Mouse (Mus musculus) thymus, adult 2 months (tissue): Measurements from ENCODE around the gene Actl7b. TPM values are rescaled to one million over a fixed set of nuclear protein-coding genes. Genes with fewer than 3 reads are reported as not detected.
A peak's percentile ranks its signal among the peaks of the same experiment; 100 is the strongest.

Experiments used
- DNase-seq: peaks from one replicate; pipeline ENCODE4 v3.0.0; 2021
- H3K27ac ChIP-seq: fragments of 200-500 bp; 2 replicates; pipeline ENCODE4 v1.5.1; 2012; ENCODE audit warnings: low read length, control low read depth; ENCODE audit not compliant: control insufficient read depth, insufficient read depth
- H3K27me3 ChIP-seq: fragments of 200-500 bp; 2 replicates; pipeline ENCODE4 v1.6.1; 2012; ENCODE audit warnings: mild to moderate bottlenecking, low read length, moderate library complexity, mixed read lengths; ENCODE audit not compliant: control insufficient read depth, insufficient read depth
- H3K36me3 ChIP-seq: fragments of 200-500 bp; 2 replicates; pipeline ENCODE4 v1.6.1; 2012; ENCODE audit warnings: mild to moderate bottlenecking, low read length, moderate library complexity; ENCODE audit not compliant: control insufficient read depth, insufficient read depth
- H3K4me1 ChIP-seq: fragments of 200-500 bp; replicated peaks from 2 replicates; pipeline ENCODE4 v1.6.1; 2012; ENCODE audit warnings: low read length; ENCODE audit not compliant: control insufficient read depth, insufficient read depth
- H3K4me3 ChIP-seq: fragments of 200-500 bp; 2 replicates; pipeline ENCODE4 v1.5.1; 2012; ENCODE audit warnings: mild to moderate bottlenecking, low read length, control low read depth, moderate library complexity; ENCODE audit not compliant: control insufficient read depth, insufficient read depth
- CTCF ChIP-seq: fragments of 200-500 bp; IDR thresholded peaks from 2 replicates; pipeline ENCODE4 v1.5.1; 2012; ENCODE audit warnings: mild to moderate bottlenecking, control low read depth, low read length, moderate library complexity, borderline replicate concordance; ENCODE audit not compliant: control insufficient read depth, poor library complexity, insufficient read depth; ENCODE audit errors: extremely low read depth
- POLR2A ChIP-seq: fragments of 200-500 bp; IDR thresholded peaks from 2 replicates; pipeline ENCODE4 v1.6.1; 2012; ENCODE audit warnings: mild to moderate bottlenecking, low read length, control low read depth, moderate library complexity; ENCODE audit not compliant: control insufficient read depth, poor library complexity, insufficient read depth; ENCODE audit errors: extremely low read depth
- WGBS: fragments of 180-500 bp; shearing (Covaris S2); methylation state at CpG from one replicate; pipeline ENCODE4 v1.1.7; 2018; 5-methylcytosine and 5-hydroxymethylcytosine counted together
- polyA plus RNA-seq: library from polyadenylated mRNA; depleted of rRNA; stranded (reverse); fragments of >200 nt; gene quantifications from 2 replicates; pipeline ENCODE4 v1.2.3, GENCODE M21; 2012

Gene Actl7b
- polyA plus RNA-seq, 1 experiment, result 0.59 TPM

DNA sequence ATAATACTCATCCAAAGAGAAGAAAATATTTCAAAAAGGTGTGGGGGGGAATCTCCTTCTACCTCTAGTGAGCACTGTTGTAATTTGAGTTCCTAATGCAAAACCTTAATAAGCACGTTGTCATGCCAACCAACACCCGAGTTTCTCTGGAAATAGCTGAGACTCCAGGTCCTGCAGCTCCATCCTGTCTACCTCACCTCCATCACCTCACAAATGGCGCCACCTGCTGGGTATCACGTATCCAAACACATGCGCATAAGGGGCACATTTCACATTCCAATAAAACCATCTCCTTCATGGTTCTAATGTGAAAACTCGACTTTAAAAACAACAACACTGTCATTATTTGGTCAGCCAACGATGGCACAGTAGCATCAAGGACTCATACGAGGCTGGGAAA lies 15.4 kb downstream of the Actl7b start:
- Histone ChIP-seq H3K4me3 (no peak overlapping the region), H3K27ac (no peak overlapping the region), H3K27me3 (no peaks in the 10 kb centered on the region), H3K36me3 (no peaks in the 10 kb centered on the region), H3K4me1 (no peaks in the 10 kb centered on the region)
- TF ChIP-seq POLR2A (no peak), CTCF (no peak)
- 73% methylated on average over 8 of the region's 8 CpGs for WGBS
- DNase-seq, result peak; percentile 33

DNA sequence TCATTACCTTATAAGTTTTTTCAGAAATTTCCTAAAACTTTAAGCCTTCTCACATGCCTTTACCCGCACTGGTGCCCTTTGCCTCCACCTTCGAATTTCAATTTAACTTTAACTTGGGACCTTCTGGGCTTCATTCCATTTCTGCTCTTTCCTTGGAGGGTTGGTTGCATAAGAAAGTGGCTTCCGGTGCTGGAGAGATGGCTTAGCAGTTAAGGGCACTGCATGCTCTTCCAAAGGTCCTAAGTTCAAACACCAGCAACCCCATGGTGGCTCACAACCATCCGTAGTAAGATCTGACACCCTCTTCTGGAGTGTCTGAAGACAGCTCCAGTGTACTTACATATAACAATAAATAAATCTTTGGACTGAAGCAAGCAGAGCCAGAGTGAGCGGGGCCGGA lies 18.0 kb downstream of the Actl7b start:
- H3K27me3 ChIP-seq, result no peaks in the 10 kb centered on the region
- no peak overlapping the region for H3K4me3 ChIP-seq
- H3K36me3 ChIP-seq, result no peaks in the 10 kb centered on the region
- WGBS, result 96% methylated on average over 6 of the region's 6 CpGs
- TF ChIP-seq CTCF (no peak), POLR2A (no peak)
- H3K4me1 ChIP-seq, result no peaks in the 10 kb centered on the region
- DNase-seq, result no peak
- H3K27ac ChIP-seq, result no peak overlapping the region

DNA sequence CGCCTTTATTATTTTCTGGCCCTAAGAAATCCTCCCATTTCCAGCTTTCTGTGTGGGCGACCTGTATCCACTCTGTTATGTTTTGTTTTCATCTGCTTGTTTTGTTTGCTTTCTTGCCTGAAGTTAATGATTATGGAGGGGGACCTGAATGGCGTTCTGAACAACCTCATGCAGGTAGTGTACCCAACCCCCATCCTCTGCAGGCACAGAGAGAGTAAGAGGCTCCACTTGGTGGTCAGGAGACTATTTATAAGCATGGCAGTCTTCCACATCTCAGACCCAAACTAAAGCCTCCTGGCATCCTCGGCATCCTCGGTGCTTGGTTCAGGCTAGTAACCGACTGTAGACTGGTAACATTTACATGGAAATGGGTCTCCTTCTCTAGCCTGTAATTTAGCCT lies 18.9 kb downstream of the Actl7b start:
- Histone ChIP-seq H3K27me3 (no peaks in the 10 kb centered on the region), H3K4me1 (no peaks in the 10 kb centered on the region), H3K36me3 (no peaks in the 10 kb centered on the region), H3K4me3 (no peak overlapping the region), H3K27ac (no peak overlapping the region)
- no peak for DNase-seq
- 83% methylated on average over 6 of the region's 6 CpGs for WGBS
- TF ChIP-seq POLR2A, result no peak
- no peak for TF ChIP-seq CTCF

DNA sequence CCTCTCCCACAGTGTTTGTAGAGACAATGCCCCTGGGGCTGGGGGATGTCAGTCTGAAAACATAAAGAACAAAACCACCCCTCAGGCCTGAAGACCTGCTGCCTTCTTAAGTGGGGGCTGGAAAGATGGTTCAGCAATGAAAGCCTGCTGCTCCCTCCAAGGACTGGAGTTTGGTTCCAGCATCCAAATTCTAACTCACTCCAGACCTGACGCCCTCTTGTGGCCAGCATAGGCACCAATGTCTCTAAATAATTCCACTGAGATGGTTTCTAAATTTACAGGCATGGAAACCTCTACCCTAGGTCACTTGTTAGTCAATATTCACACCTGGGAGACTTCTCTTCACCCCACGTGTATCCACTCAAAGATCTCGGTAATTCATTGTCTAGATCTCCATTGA lies 19.8 kb downstream of the Actl7b start:
- Histone ChIP-seq H3K27me3 (no peaks in the 10 kb centered on the region), H3K4me3 (no peak overlapping the region), H3K36me3 (no peaks in the 10 kb centered on the region), H3K4me1 (no peaks in the 10 kb centered on the region), H3K27ac (no peak overlapping the region)
- WGBS, result 30% methylated on average over 3 of the region's 3 CpGs
- peak; percentile 10 for DNase-seq
- no peak for TF ChIP-seq POLR2A
- TF ChIP-seq CTCF, result no peak

DNA sequence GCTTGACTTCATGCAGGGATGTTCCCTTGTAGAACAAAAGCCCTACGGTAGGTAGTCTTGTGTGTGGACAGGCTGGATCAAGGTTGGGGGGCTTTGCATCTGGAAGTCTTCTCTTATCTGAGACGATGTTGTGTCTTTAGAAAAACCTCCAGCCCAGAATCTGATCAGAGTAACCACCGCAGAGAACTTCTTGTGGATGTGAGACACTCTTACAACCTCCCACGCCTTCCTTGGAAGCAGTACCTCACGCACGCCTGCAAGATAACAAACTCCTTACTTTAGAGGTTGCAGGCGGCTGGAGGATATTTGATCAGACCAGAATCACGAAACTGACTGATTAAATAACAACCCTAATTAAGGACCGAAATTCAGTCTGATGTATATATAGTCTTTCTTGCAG lies 20.8 kb downstream of the Actl7b start:
- WGBS, result 80% methylated on average over 9 of the region's 9 CpGs
- H3K4me1 ChIP-seq, result no peaks in the 10 kb centered on the region
- no peak for DNase-seq
- no peaks in the 10 kb centered on the region for H3K36me3 ChIP-seq
- H3K27me3 ChIP-seq, result no peaks in the 10 kb centered on the region
- H3K4me3 ChIP-seq, result no peak overlapping the region
- TF ChIP-seq CTCF, result no peak
- no peak for TF ChIP-seq POLR2A
- no peak overlapping the region for H3K27ac ChIP-seq

DNA sequence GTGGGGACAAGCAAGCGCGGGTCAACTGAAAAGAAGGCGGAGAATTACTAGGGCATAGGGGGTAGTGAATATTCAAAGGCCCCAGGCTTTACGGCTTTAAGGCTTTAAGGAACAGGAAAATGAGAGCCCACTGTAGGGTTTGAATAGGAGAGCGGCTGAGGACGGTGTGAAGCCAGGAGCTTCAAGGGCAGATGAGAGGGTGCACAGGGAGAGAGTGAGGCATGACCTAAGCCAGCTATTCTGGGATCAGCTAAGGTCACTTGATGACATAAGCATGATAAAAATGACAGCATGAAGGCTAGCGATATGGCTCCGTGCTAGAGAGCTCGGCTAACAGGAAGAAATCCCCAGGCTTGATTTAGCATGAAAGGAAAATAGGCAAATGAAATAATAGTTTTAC lies 21.8 kb downstream of the Actl7b start:
- H3K27ac ChIP-seq, result no peak overlapping the region
- no peaks in the 10 kb centered on the region for H3K27me3 ChIP-seq
- DNase-seq, result no peak
- WGBS, result 77% methylated on average over 9 of the region's 9 CpGs
- TF ChIP-seq POLR2A (no peak), CTCF (no peak)
- no peak overlapping the region for H3K4me3 ChIP-seq
- H3K36me3 ChIP-seq, result no peaks in the 10 kb centered on the region
- H3K4me1 ChIP-seq, result no peaks in the 10 kb centered on the region

DNA sequence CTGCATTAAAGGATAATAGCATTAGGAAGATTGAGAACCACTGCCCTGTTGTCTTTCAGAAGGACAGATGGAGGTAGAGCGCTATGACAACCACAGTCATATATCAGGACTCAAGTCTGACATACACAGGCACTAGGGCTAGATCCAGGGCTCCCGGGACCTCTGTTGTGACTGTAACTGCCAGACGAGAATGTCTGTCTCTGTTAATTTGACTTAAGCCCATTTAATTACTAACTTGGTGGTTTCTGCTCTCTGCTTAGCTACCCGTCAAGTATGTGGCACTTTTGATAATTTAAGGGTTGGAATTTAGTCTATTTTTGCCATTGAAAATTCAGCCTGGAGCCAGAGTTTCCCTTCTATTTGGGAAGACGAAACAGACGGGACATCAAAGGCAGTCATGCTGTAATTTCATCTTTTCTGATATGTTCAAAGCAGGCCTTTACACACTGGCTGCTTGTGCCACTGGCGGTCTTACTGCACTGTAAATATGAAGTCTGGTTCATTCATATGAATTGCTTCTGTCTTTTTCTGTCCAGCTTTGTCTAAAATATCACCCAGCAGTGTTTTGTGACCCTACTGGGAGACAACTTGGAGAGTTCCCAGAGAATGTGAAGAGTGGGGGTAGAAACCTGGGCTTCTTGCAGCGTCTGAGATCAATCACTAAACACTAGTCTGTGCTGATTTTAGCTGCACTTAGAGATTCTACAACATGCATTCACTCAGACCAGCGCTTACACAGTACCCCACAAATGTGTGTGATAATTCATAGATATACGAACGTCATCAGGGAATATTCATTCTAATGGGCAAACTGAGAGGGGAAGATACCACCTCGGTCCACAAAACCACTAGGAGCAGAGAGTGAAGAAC lies 22.4 kb downstream of the Actl7b start:
- Histone ChIP-seq H3K36me3 (no peaks in the 10 kb centered on the region), H3K4me1 (no peaks in the 10 kb centered on the region), H3K27ac (no peak overlapping the region), H3K4me3 (no peak overlapping the region), H3K27me3 (no peaks in the 10 kb centered on the region)
- 84% methylated on average over 12 of the region's 12 CpGs for WGBS
- no peak for TF ChIP-seq CTCF
- no peak for TF ChIP-seq POLR2A
- DNase-seq, result no peak
